Mouse (Mus musculus): ENCODE measurements around the gene Nkx2-5. TPM values are rescaled to one million over a fixed set of nuclear protein-coding genes. Genes with fewer than 3 reads are reported as not detected.

Gene Nkx2-5
- under 1 TPM in 1 of 2 experiments, not detected in 1; 0.04 TPM for polyA plus RNA-seq (2012; fragmentation: generic; extraction: Trizol)

DNA sequence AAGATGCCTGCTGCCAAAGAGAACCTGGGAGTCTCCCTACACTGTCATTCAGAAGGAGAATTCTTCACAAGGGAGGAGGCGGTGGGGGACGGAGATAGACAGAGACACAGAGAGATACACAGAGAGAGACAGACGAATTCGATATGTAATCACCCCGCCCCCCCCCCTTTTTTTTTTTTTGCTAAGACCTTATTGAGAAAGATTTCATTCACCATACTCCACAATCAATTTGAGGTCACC, at the start of gene Nkx2-5:
Gene Nkx2-5 (minus strand): TSS at position 101 of the 240 bp plus-strand sequence.

Other genes with a start within 250 kb of the Nkx2-5 start
- 100 to 1,000 TPM; 253 to 341 TPM for gene Atp6v0e, start 181.8 kb downstream of the Nkx2-5 start, polyA plus RNA-seq (2012; fragmentation: generic; extraction: Trizol)
- 1 to 10 TPM in 1 of 2 experiments, under 1 TPM in 1; 0.06 to 2.4 TPM for gene Crebrf, start 129.4 kb downstream of the Nkx2-5 start, polyA plus RNA-seq (2012; fragmentation: generic; extraction: Trizol)
- gene Bnip1, start 63.9 kb downstream of the Nkx2-5 start, polyA plus RNA-seq (2012; fragmentation: generic; extraction: Trizol) = 10 to 100 TPM; 36.3 to 48.4 TPM
- gene Kifc5b, start 72.1 kb upstream of the Nkx2-5 start, polyA plus RNA-seq (2012; fragmentation: generic; extraction: Trizol) = 10 to 100 TPM; 11.1 to 31.7 TPM
- gene Phf1, start 88.0 kb upstream of the Nkx2-5 start, polyA plus RNA-seq (2012; fragmentation: generic; extraction: Trizol) = 10 to 100 TPM in 1 of 2 experiments, 1 to 10 TPM in 1; 6.1 to 31.6 TPM
- 100 to 1,000 TPM; 240 to 326 TPM for gene Cuta, start 94.6 kb upstream of the Nkx2-5 start, polyA plus RNA-seq (2012; fragmentation: generic; extraction: Trizol)
- 10 to 100 TPM in 1 of 2 experiments, under 1 TPM in 1; 0.30 to 12.1 TPM for gene Syngap1, start 96.2 kb upstream of the Nkx2-5 start, polyA plus RNA-seq (2012; fragmentation: generic; extraction: Trizol)
- 1 to 10 TPM; 3.1 to 8.4 TPM for gene Zbtb9, start 128.2 kb upstream of the Nkx2-5 start, polyA plus RNA-seq (2012; fragmentation: generic; extraction: Trizol)
- gene Bak1, start 184.0 kb upstream of the Nkx2-5 start, polyA plus RNA-seq (2012; fragmentation: generic; extraction: Trizol) = 100 to 1,000 TPM; 107 to 169 TPM
- gene Itpr3, start 212.3 kb upstream of the Nkx2-5 start, polyA plus RNA-seq (2012; fragmentation: generic; extraction: Trizol) = 10 to 100 TPM; 12.4 to 26.1 TPM